Mouse (Mus musculus) C2C12 (cell line): ENCODE measurements at regions not wholly inside any gene's neighbourhood (a gene's known extent, or its start where the extent isn't known, plus 50 kb on each side); places are given as distances from the start of the nearest gene placed in this dataset.

ENCODE experiments used
- CEBPB ChIP-seq: IDR thresholded peaks from one replicate; pipeline ENCODE4 v1.6.1; 2011; ENCODE audit warnings: low read depth, mild to moderate bottlenecking, control low read depth, moderate library complexity
- CTCF ChIP-seq: IDR thresholded peaks from one replicate; pipeline ENCODE4 v1.5.1; 2011; ENCODE audit not compliant: control insufficient read depth, insufficient read depth, insufficient read length
- MAX ChIP-seq: IDR thresholded peaks from one replicate; pipeline ENCODE4 v1.6.1; 2011; ENCODE audit warnings: mild to moderate bottlenecking, control low read depth
- MYOG ChIP-seq: IDR thresholded peaks from one replicate; pipeline ENCODE4 v1.6.1; 2011; ENCODE audit not compliant: control insufficient read depth, insufficient read length; ENCODE audit errors: extremely low read depth
- USF1 ChIP-seq: IDR thresholded peaks from one replicate; pipeline ENCODE4 v1.6.1; 2011; ENCODE audit warnings: low read depth, mild to moderate bottlenecking, control low read depth, moderate library complexity

DNA sequence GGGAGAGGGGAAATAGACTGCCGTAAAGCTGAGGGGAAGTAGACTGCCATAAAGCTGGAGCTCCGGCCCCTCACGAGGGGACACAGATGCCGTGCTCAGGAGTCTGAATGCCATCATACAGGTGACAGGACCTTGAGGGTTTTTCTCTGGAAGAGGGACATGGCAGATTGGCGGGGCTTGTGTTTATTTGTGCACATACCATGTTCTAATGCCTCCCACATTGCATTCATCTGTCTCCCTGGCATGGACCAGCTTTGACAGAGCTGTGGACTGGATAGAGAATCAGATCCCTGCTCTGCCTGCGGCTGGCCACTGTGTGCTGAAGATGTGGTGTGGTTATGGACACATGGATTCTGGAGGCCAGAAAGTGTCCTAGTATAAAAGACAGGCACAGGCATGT is 95.3 kb upstream of the Zc3h12a start:
- TF ChIP-seq CTCF (no peak), USF1 (no peak), MYOG (no peak), MAX (no peak), CEBPB (no peak)
